Mouse (Mus musculus): ENCODE results near the gene Hist1h2ab. TPM values are rescaled to one million over a fixed set of nuclear protein-coding genes. Genes with fewer than 3 reads are reported as not detected.
"Not testable (repeated sequence)": the region's sequence is repeated elsewhere in the genome, so short reads cannot be mapped to it uniquely, and the experiment has no call there.

The Hist1h2ab gene
- 45.2 and 49.3 TPM in 2 replicates for polyA plus RNA-seq (2016; fragmentation: Nextera tagmentation; extraction: Ambion mirVana)

GRCm38 (mm10) chr13:23750839-23751477, at the start of gene Hist1h2ab:
Gene Hist1h2ab, plus strand, starts transcription at chr13:23751126.
- under 1% methylated on average over 32 of the region's 47 CpGs for WGBS

GRCm38 (mm10) chr13:23702220-23702619, 48.7 kb upstream of the Hist1h2ab start:
- Histone ChIP-seq H3K4me3 (no peak overlapping the region), H3K4me1 (replicated peaks) (peaks cover 19% of the 10 kb centered on the region), H3K36me3 (no peaks in the 10 kb centered on the region), H3K9me3 (no peaks in the 10 kb centered on the region), H3K27me3 (ENCODE audit: insufficient read depth, poor library complexity, severe bottlenecking) (peaks cover 6% of the 10 kb centered on the region; the same call in 1 of the 2 replicates), H3K27ac (no peak overlapping the region)
- no peak for DNase-seq (ENCODE audit: low spot score)
- 80% methylated on average over 4 of the region's 4 CpGs for WGBS

More at GRCm38 (mm10) chr13:23750839-23751477, at the start of gene Hist1h2ab:
- H3K9me3 ChIP-seq; H3K36me3 ChIP-seq; H3K27me3 ChIP-seq (ENCODE audit: insufficient read depth, poor library complexity, severe bottlenecking): not testable (repeated sequence)
- Histone ChIP-seq H3K27ac (peak within 1 kb of the TSS; percentile 97), H3K4me1 (replicated peaks) (peaks cover 36% of the 10 kb centered on the region), H3K4me3 (peak within 1 kb of the TSS; percentile 55)
- DNase-seq (ENCODE audit: low spot score), result peak; percentile 77

- H3K4me1 ChIP-seq (replicated peaks), result peaks cover 14% of the 10 kb centered on the region
- 82% methylated on average over 2 of the region's 2 CpGs for WGBS
These were observed 48.1 kb upstream of the Hist1h2ab start for GRCm38 (mm10) chr13:23702801-23703200.

GRCm38 (mm10) chr13:23705751-23706356, 45.1 kb upstream of the Hist1h2ab start:
- H3K9me3 ChIP-seq, result no peaks in the 10 kb centered on the region
- H3K27ac ChIP-seq, result no peak overlapping the region
- no peak for DNase-seq (ENCODE audit: low spot score)
- 91% methylated on average over 7 of the region's 7 CpGs for whole genome bisulfite sequencing
- no peaks in the 10 kb centered on the region for H3K36me3 ChIP-seq
- H3K4me1 ChIP-seq (replicated peaks), result peaks cover 26% of the 10 kb centered on the region
- peaks cover 22% of the 10 kb centered on the region; the same call in 1 of the 2 replicates for H3K27me3 ChIP-seq (ENCODE audit: insufficient read depth, poor library complexity, severe bottlenecking)
- H3K4me3 ChIP-seq, result no peak overlapping the region

More at GRCm38 (mm10) chr13:23702801-23703200, 48.1 kb upstream of the Hist1h2ab start:
- H3K36me3 ChIP-seq; H3K9me3 ChIP-seq; H3K27ac ChIP-seq; DNase-seq (ENCODE audit: low spot score); H3K4me3 ChIP-seq: not testable (repeated sequence)
- H3K27me3 ChIP-seq (ENCODE audit: insufficient read depth, poor library complexity, severe bottlenecking), result peaks cover 12% of the 10 kb centered on the region; the same call in 1 of the 2 replicates

GRCm38 (mm10) chr13:23706771-23707170, 44.2 kb upstream of the Hist1h2ab start:
- peaks cover 23% of the 10 kb centered on the region for H3K4me1 ChIP-seq (replicated peaks)
- no peak overlapping the region for H3K27ac ChIP-seq
- DNase-seq (ENCODE audit: low spot score), result no peak
- no peaks in the 10 kb centered on the region for H3K36me3 ChIP-seq
- H3K4me3 ChIP-seq, result no peak overlapping the region
- H3K27me3 ChIP-seq (ENCODE audit: insufficient read depth, poor library complexity, severe bottlenecking), result peaks cover 29% of the 10 kb centered on the region; the same call in 1 of the 2 replicates
- 93% methylated on average over 12 of the region's 12 CpGs for WGBS
- no peaks in the 10 kb centered on the region for H3K9me3 ChIP-seq

GRCm38 (mm10) chr13:23708041-23708440, 42.9 kb upstream of the Hist1h2ab start:
- H3K4me1 ChIP-seq (replicated peaks), result peaks cover 23% of the 10 kb centered on the region
- H3K27ac ChIP-seq, result no peak overlapping the region
- H3K9me3 ChIP-seq, result no peaks in the 10 kb centered on the region
- DNase-seq (ENCODE audit: low spot score), result no peak
- WGBS, result 82% methylated on average over 4 of the region's 4 CpGs
- peaks cover 29% of the 10 kb centered on the region; the same call in 1 of the 2 replicates for H3K27me3 ChIP-seq (ENCODE audit: insufficient read depth, poor library complexity, severe bottlenecking)
- H3K36me3 ChIP-seq, result no peaks in the 10 kb centered on the region
- H3K4me3 ChIP-seq, result no peak overlapping the region

- DNase-seq (ENCODE audit: low spot score), result no peak
- Histone ChIP-seq H3K27me3 (ENCODE audit: insufficient read depth, poor library complexity, severe bottlenecking) (peaks cover 29% of the 10 kb centered on the region; the same call in 1 of the 2 replicates), H3K36me3 (no peaks in the 10 kb centered on the region), H3K27ac (no peak overlapping the region), H3K4me3 (no peak overlapping the region), H3K9me3 (no peaks in the 10 kb centered on the region), H3K4me1 (replicated peaks) (peaks cover 23% of the 10 kb centered on the region)
- WGBS, result 80% methylated on average over 4 of the region's 4 CpGs
These were observed 42.3 kb upstream of the Hist1h2ab start for GRCm38 (mm10) chr13:23708654-23709053.

GRCm38 (mm10) chr13:23709714-23710373, 41.1 kb upstream of the Hist1h2ab start:
- peak; percentile 49 for DNase-seq (ENCODE audit: low spot score)
- H3K4me1 ChIP-seq (replicated peaks), result peaks cover 26% of the 10 kb centered on the region
- peak overlapping the region; percentile 46 for H3K4me3 ChIP-seq
- no peaks in the 10 kb centered on the region for H3K36me3 ChIP-seq
- H3K27ac ChIP-seq, result peak overlapping the region; percentile 78
- peaks cover 26% of the 10 kb centered on the region; the same call in 1 of the 2 replicates for H3K27me3 ChIP-seq (ENCODE audit: insufficient read depth, poor library complexity, severe bottlenecking)
- H3K9me3 ChIP-seq, result no peaks in the 10 kb centered on the region
- WGBS, result 11% methylated on average over 15 of the region's 15 CpGs

- Histone ChIP-seq H3K36me3 (no peaks in the 10 kb centered on the region), H3K9me3 (no peaks in the 10 kb centered on the region), H3K27ac (peak within 1 kb of the TSS; percentile 78), H3K27me3 (ENCODE audit: insufficient read depth, poor library complexity, severe bottlenecking) (peaks cover 26% of the 10 kb centered on the region; the same call in 1 of the 2 replicates), H3K4me1 (replicated peaks) (peaks cover 31% of the 10 kb centered on the region), H3K4me3 (peak within 1 kb of the TSS; percentile 46)
- peak; percentile 69 for DNase-seq (ENCODE audit: low spot score)
- WGBS, result 4% methylated on average over 17 of the region's 17 CpGs
These were observed 40.4 kb upstream of the Hist1h2ab start, which contains the start of gene Hfe for GRCm38 (mm10) chr13:23710374-23711089. Gene Hfe, minus strand, starts transcription at chr13:23710854.

- H3K4me1 ChIP-seq (replicated peaks), result peaks cover 10% of the 10 kb centered on the region
- 0 out of 2 replicates have a peak, but pooled peaks cover 4% of the 10 kb centered on the region for H3K9me3 ChIP-seq
- H3K36me3 ChIP-seq, result no peaks in the 10 kb centered on the region
- WGBS, result 90% methylated on average over 5 of the region's 5 CpGs
- peaks cover under 1% of the 10 kb centered on the region; the same call in 1 of the 2 replicates for H3K27me3 ChIP-seq (ENCODE audit: insufficient read depth, poor library complexity, severe bottlenecking)
- no peak for DNase-seq (ENCODE audit: low spot score)
- no peak overlapping the region for H3K27ac ChIP-seq
- H3K4me3 ChIP-seq, result no peak overlapping the region
These were observed 34.5 kb upstream of the Hist1h2ab start for GRCm38 (mm10) chr13:23716261-23717042.

- H3K9me3 ChIP-seq, result 0 out of 2 replicates have a peak, but pooled peaks cover 4% of the 10 kb centered on the region
- DNase-seq (ENCODE audit: low spot score), result no peak
- no peaks in the 10 kb centered on the region for H3K27me3 ChIP-seq (ENCODE audit: insufficient read depth, poor library complexity, severe bottlenecking)
- H3K4me1 ChIP-seq (replicated peaks), result peaks cover 10% of the 10 kb centered on the region
- no peak overlapping the region for H3K4me3 ChIP-seq
- no peaks in the 10 kb centered on the region for H3K36me3 ChIP-seq
- H3K27ac ChIP-seq, result no peak overlapping the region
- 53% methylated on average over 11 of the region's 11 CpGs for WGBS
These were observed 33.8 kb upstream of the Hist1h2ab start for GRCm38 (mm10) chr13:23717176-23717575.

Data from hindbrain, embryonic 10.5 days (tissue).